Mouse (Mus musculus): ENCODE data around the gene Gm17720. TPM values are rescaled to one million over a fixed set of nuclear protein-coding genes. Genes with fewer than 3 reads are reported as not detected.

Gm17720 gene
- polyA plus RNA-seq, 2 experiments: not detected

- no peak for TF ChIP-seq POLR2A (IDR thresholded peaks at IDR 0.05; ENCODE audit: borderline replicate concordance, extremely low read depth, insufficient read depth, insufficient read length)
- WGBS: 92% methylated on average over 4 of the region's 4 CpGs
- H3K4me3 ChIP-seq (replicated peaks; ENCODE audit: low read length): no peak overlapping the region
- H3K27ac ChIP-seq (replicated peaks; ENCODE audit: low read depth, low read length): no peak overlapping the region
- H3K27me3 ChIP-seq (ENCODE audit: control insufficient read depth, insufficient read depth, low read length): no peaks in the 10 kb centered on the region
- H3K9ac ChIP-seq (ENCODE audit: low read depth, low read length, severe bottlenecking): no peak overlapping the region
- H3K9me3 ChIP-seq (ENCODE audit: control insufficient read depth, low read length): no peaks in the 10 kb centered on the region
- ATAC-seq (ENCODE audit: low FRiP score, low read depth) (no peak), DNase-seq (ENCODE audit: low spot score) (no peak)
- H3K36me3 ChIP-seq (ENCODE audit: control insufficient read depth, insufficient read depth, low read length): no peaks in the 10 kb centered on the region
- no peak overlapping the region for H3K4me2 ChIP-seq (replicated peaks; ENCODE audit: low read depth, low read length, severe bottlenecking)
- no peaks in the 10 kb centered on the region for H3K4me1 ChIP-seq (ENCODE audit: control insufficient read depth, insufficient read depth, low read length)
These were observed 36.9 kb downstream of the Gm17720 start for GRCm38 (mm10) chr8:110065676-110066075.

- ATAC-seq (ENCODE audit: low FRiP score, low read depth): no peak
- WGBS: 87% methylated on average over 18 of the region's 18 CpGs
- TF ChIP-seq POLR2A (IDR thresholded peaks at IDR 0.05; ENCODE audit: borderline replicate concordance, extremely low read depth, insufficient read depth, insufficient read length): no peak
These were observed 37.8 kb downstream of the Gm17720 start for GRCm38 (mm10) chr8:110064606-110065365.

GRCm38 (mm10) chr8:110064161-110064560, 38.4 kb downstream of the Gm17720 start:
- TF ChIP-seq POLR2A (IDR thresholded peaks at IDR 0.05; ENCODE audit: borderline replicate concordance, extremely low read depth, insufficient read depth, insufficient read length): no peak
- Histone ChIP-seq H3K27me3 (ENCODE audit: control insufficient read depth, insufficient read depth, low read length) (no peaks in the 10 kb centered on the region), H3K36me3 (ENCODE audit: control insufficient read depth, insufficient read depth, low read length) (no peaks in the 10 kb centered on the region), H3K4me3 (replicated peaks; ENCODE audit: low read length) (no peak overlapping the region), H3K9ac (ENCODE audit: low read depth, low read length, severe bottlenecking) (no peak overlapping the region), H3K27ac (replicated peaks; ENCODE audit: low read depth, low read length) (no peak overlapping the region), H3K4me2 (replicated peaks; ENCODE audit: low read depth, low read length, severe bottlenecking) (no peak overlapping the region), H3K4me1 (ENCODE audit: control insufficient read depth, insufficient read depth, low read length) (no peaks in the 10 kb centered on the region), H3K9me3 (ENCODE audit: control insufficient read depth, low read length) (no peaks in the 10 kb centered on the region)
- 70% methylated on average over 9 of the region's 9 CpGs for WGBS
- ATAC-seq (ENCODE audit: low FRiP score, low read depth) (no peak), DNase-seq (ENCODE audit: low spot score) (no peak)

More at GRCm38 (mm10) chr8:110064606-110065365, 37.8 kb downstream of the Gm17720 start:
- Histone ChIP-seq H3K9ac (ENCODE audit: low read depth, low read length, severe bottlenecking) (no peak overlapping the region), H3K4me3 (replicated peaks; ENCODE audit: low read length) (no peak overlapping the region), H3K27ac (replicated peaks; ENCODE audit: low read depth, low read length) (no peak overlapping the region), H3K4me2 (replicated peaks; ENCODE audit: low read depth, low read length, severe bottlenecking) (no peak overlapping the region), H3K36me3 (ENCODE audit: control insufficient read depth, insufficient read depth, low read length) (no peaks in the 10 kb centered on the region), H3K9me3 (ENCODE audit: control insufficient read depth, low read length) (no peaks in the 10 kb centered on the region), H3K4me1 (ENCODE audit: control insufficient read depth, insufficient read depth, low read length) (no peaks in the 10 kb centered on the region), H3K27me3 (ENCODE audit: control insufficient read depth, insufficient read depth, low read length) (no peaks in the 10 kb centered on the region)
- DNase-seq (ENCODE audit: low spot score): peak; percentile 11

GRCm38 (mm10) chr8:110058207-110058606, 44.3 kb downstream of the Gm17720 start:
- Histone ChIP-seq H3K4me2 (replicated peaks; ENCODE audit: low read depth, low read length, severe bottlenecking) (no peak overlapping the region), H3K27me3 (ENCODE audit: control insufficient read depth, insufficient read depth, low read length) (no peaks in the 10 kb centered on the region), H3K4me1 (ENCODE audit: control insufficient read depth, insufficient read depth, low read length) (no peaks in the 10 kb centered on the region), H3K36me3 (ENCODE audit: control insufficient read depth, insufficient read depth, low read length) (no peaks in the 10 kb centered on the region), H3K9me3 (ENCODE audit: control insufficient read depth, low read length) (no peaks in the 10 kb centered on the region), H3K9ac (ENCODE audit: low read depth, low read length, severe bottlenecking) (no peak overlapping the region), H3K4me3 (replicated peaks; ENCODE audit: low read length) (no peak overlapping the region), H3K27ac (replicated peaks; ENCODE audit: low read depth, low read length) (no peak overlapping the region)
- ATAC-seq (ENCODE audit: low FRiP score, low read depth): no peak
- 63% methylated on average over 8 of the region's 8 CpGs for WGBS
- TF ChIP-seq POLR2A (IDR thresholded peaks at IDR 0.05; ENCODE audit: borderline replicate concordance, extremely low read depth, insufficient read depth, insufficient read length): no peak
- DNase-seq (ENCODE audit: low spot score): no peak

GRCm38 (mm10) chr8:110051208-110051607, 51.3 kb downstream of the Gm17720 start:
- no peaks in the 10 kb centered on the region for H3K27me3 ChIP-seq (ENCODE audit: control insufficient read depth, insufficient read depth, low read length)
- no peak overlapping the region for H3K4me3 ChIP-seq (replicated peaks; ENCODE audit: low read length)
- H3K9ac ChIP-seq (ENCODE audit: low read depth, low read length, severe bottlenecking): no peak overlapping the region
- H3K27ac ChIP-seq (replicated peaks; ENCODE audit: low read depth, low read length): no peak overlapping the region
- no peaks in the 10 kb centered on the region for H3K9me3 ChIP-seq (ENCODE audit: control insufficient read depth, low read length)
- H3K4me1 ChIP-seq (ENCODE audit: control insufficient read depth, insufficient read depth, low read length): no peaks in the 10 kb centered on the region
- ATAC-seq (ENCODE audit: low FRiP score, low read depth): no peak
- 77% methylated on average over 6 of the region's 6 CpGs for WGBS
- H3K36me3 ChIP-seq (ENCODE audit: control insufficient read depth, insufficient read depth, low read length): no peaks in the 10 kb centered on the region
- DNase-seq (ENCODE audit: low spot score): no peak
- TF ChIP-seq POLR2A (IDR thresholded peaks at IDR 0.05; ENCODE audit: borderline replicate concordance, extremely low read depth, insufficient read depth, insufficient read length): no peak
- no peak overlapping the region for H3K4me2 ChIP-seq (replicated peaks; ENCODE audit: low read depth, low read length, severe bottlenecking)
